Mouse (Mus musculus) ES-E14 (cell line): Measurements from ENCODE around the gene Shroom2.

ENCODE experiments used
- CHD2 ChIP-seq: IDR thresholded peaks from 2 replicates; pipeline ENCODE4 v1.6.1; 2014; ENCODE audit warnings: mild to moderate bottlenecking, low read depth, low read length, inconsistent platforms
- MAFK ChIP-seq: IDR thresholded peaks from 2 replicates; pipeline ENCODE4 v1.6.1; 2014; ENCODE audit warnings: mild to moderate bottlenecking, low read depth, low read length, inconsistent platforms; ENCODE audit not compliant: insufficient read depth
- ZNF384 ChIP-seq: IDR thresholded peaks from 2 replicates; pipeline ENCODE4 v1.6.1; 2012; ENCODE audit warnings: low read depth, low read length, inconsistent platforms

GRCm38 (mm10) chrX:152818996-152819395 lies 49.7 kb upstream of the Shroom2 start:
- no peak for TF ChIP-seq MAFK
- TF ChIP-seq ZNF384: no peak
- no peak for TF ChIP-seq CHD2
